Mouse (Mus musculus): ENCODE results near the gene B020031M17Rik. TPM values are rescaled to one million over a fixed set of nuclear protein-coding genes. Genes with fewer than 3 reads are reported as not detected.
"Not testable (repeated sequence)": the region's sequence is repeated elsewhere in the genome, so short reads cannot be mapped to it uniquely, and the experiment has no call there.

The B020031M17Rik gene
- polyA plus RNA-seq, 1 experiment from 2014 or later: not detected

- H3K36me3 ChIP-seq (ENCODE audit: inconsistent target); H3K4me3 ChIP-seq (ENCODE audit: inconsistent target); H3K79me2 ChIP-seq (ENCODE audit: inconsistent target); H3K27ac ChIP-seq: not testable (repeated sequence)
- WGBS (ENCODE audit: missing documents): 50% methylated on average over 1 of the region's 5 CpGs
Measured at GRCm38 (mm10) chr13:119916966-119917722, 33.5 kb downstream of the B020031M17Rik start.

GRCm38 (mm10) chr13:119916449-119916848, 34.2 kb downstream of the B020031M17Rik start:
- not testable (repeated sequence) for H3K4me3 ChIP-seq (ENCODE audit: inconsistent target); H3K27ac ChIP-seq

More at GRCm38 (mm10) chr13:119916449-119916848, 34.2 kb downstream of the B020031M17Rik start:
- WGBS (ENCODE audit: missing documents): 0% methylated on average over 2 of the region's 2 CpGs
- not testable (repeated sequence) for H3K79me2 ChIP-seq (ENCODE audit: inconsistent target); H3K36me3 ChIP-seq (ENCODE audit: inconsistent target)

Other genes with a start within 250 kb of the B020031M17Rik start
- 0.66 to 0.84 TPM (median 0.82 TPM) in 3 replicates for gene Nim1k, start 194.9 kb downstream of the B020031M17Rik start, polyA plus RNA-seq (2018)
- 16.1 to 19.7 TPM (median 16.8 TPM) in 3 replicates for gene Zfp131, start 159.9 kb downstream of the B020031M17Rik start, polyA plus RNA-seq (2018)
- not detected in 3 replicates for gene AF067063, start 120.6 kb downstream of the B020031M17Rik start, polyA plus RNA-seq (2018)
- 0.54 TPM in 1 of 3 replicates, not detected in the others for gene D13Ertd608e, start 114.8 kb downstream of the B020031M17Rik start, polyA plus RNA-seq (2018)
- gene Tcstv1, start 56.0 kb downstream of the B020031M17Rik start, polyA plus RNA-seq (2018): not detected in 3 replicates
- gene Gm21761, start 21.5 kb downstream of the B020031M17Rik start, polyA plus RNA-seq (2018): not detected in 3 replicates
- gene Gm36079, start 76.2 kb upstream of the B020031M17Rik start, polyA plus RNA-seq (2018): 0.40 TPM in 1 of 3 replicates, not detected in the others
- gene Gm21188, start 101.4 kb upstream of the B020031M17Rik start, polyA plus RNA-seq (2018): 162 to 309 TPM (median 224 TPM) in 3 replicates
- not detected in 3 replicates for gene Gm20767, start 189.4 kb upstream of the B020031M17Rik start, polyA plus RNA-seq (2018)
- not detected in 3 replicates for gene Gm21818, start 221.6 kb upstream of the B020031M17Rik start, polyA plus RNA-seq (2018)